Mouse (Mus musculus) midbrain, embryonic 13.5 days (tissue): ENCODE measurements around the gene Rspo1. TPM values are rescaled to one million over a fixed set of nuclear protein-coding genes. Genes with fewer than 3 reads are reported as not detected.
"Not testable (repeated sequence)": the region's sequence is repeated elsewhere in the genome, so short reads cannot be mapped to it uniquely, and the experiment has no call there.

Source experiments
- ATAC-seq: fragments of 200-750 bp; cut with Nextera tagmentation; 2 replicates; pipeline ENCODE4 v1.8.0; 2017; ENCODE audit warnings: mild to moderate bottlenecking, moderate TSS enrichment, moderate library complexity
- H3K27ac ChIP-seq: fragments of 300-500 bp; sonication (generic); 2 replicates; pipeline ENCODE4 v1.5.1; 2015; ENCODE audit warnings: inconsistent platforms, mild to moderate bottlenecking, moderate library complexity
- H3K27me3 ChIP-seq: fragments of 300-500 bp; sonication (generic); 2 replicates; pipeline ENCODE4 v1.6.1; 2015; ENCODE audit warnings: mild to moderate bottlenecking, inconsistent platforms
- H3K36me3 ChIP-seq: fragments of 300-500 bp; sonication (generic); 2 replicates; pipeline ENCODE4 v1.6.1; 2015; ENCODE audit warnings: mild to moderate bottlenecking, inconsistent platforms
- H3K4me1 ChIP-seq: fragments of 300-500 bp; sonication (generic); replicated peaks from 2 replicates; pipeline ENCODE4 v1.6.1; 2015; ENCODE audit warnings: inconsistent platforms
- H3K4me2 ChIP-seq: fragments of 300-500 bp; sonication (generic); replicated peaks from 2 replicates; pipeline ENCODE4 v1.6.1; 2015; ENCODE audit warnings: moderate library complexity, mild to moderate bottlenecking, inconsistent platforms
- H3K4me3 ChIP-seq: fragments of 300-500 bp; sonication (generic); replicated peaks from 2 replicates; pipeline ENCODE4 v1.5.1; 2015; ENCODE audit warnings: mild to moderate bottlenecking, inconsistent platforms
- H3K9ac ChIP-seq: fragments of 300-500 bp; sonication (generic); replicated peaks from 2 replicates; pipeline ENCODE4 v1.6.1; 2015; ENCODE audit warnings: mild to moderate bottlenecking, inconsistent platforms
- H3K9me3 ChIP-seq: fragments of 300-500 bp; sonication (generic); 2 replicates; pipeline ENCODE4 v1.6.1; 2016; ENCODE audit warnings: mild to moderate bottlenecking, inconsistent platforms
- WGBS: fragments of 180-500 bp; shearing (Covaris S2); methylation state at CpG from one replicate; pipeline ENCODE4 v1.1.7; 2015; 5-methylcytosine and 5-hydroxymethylcytosine counted together
- polyA plus RNA-seq: library from polyadenylated mRNA; unstranded; fragments of >200 nt; fragmentation: Nextera tagmentation; extraction: Ambion mirVana; gene quantifications from 2 replicates; pipeline ENCODE4 v1.2.1, GENCODE M21; 2015

The Rspo1 gene
- 3.5 and 7.6 TPM in 2 replicates for polyA plus RNA-seq

DNA sequence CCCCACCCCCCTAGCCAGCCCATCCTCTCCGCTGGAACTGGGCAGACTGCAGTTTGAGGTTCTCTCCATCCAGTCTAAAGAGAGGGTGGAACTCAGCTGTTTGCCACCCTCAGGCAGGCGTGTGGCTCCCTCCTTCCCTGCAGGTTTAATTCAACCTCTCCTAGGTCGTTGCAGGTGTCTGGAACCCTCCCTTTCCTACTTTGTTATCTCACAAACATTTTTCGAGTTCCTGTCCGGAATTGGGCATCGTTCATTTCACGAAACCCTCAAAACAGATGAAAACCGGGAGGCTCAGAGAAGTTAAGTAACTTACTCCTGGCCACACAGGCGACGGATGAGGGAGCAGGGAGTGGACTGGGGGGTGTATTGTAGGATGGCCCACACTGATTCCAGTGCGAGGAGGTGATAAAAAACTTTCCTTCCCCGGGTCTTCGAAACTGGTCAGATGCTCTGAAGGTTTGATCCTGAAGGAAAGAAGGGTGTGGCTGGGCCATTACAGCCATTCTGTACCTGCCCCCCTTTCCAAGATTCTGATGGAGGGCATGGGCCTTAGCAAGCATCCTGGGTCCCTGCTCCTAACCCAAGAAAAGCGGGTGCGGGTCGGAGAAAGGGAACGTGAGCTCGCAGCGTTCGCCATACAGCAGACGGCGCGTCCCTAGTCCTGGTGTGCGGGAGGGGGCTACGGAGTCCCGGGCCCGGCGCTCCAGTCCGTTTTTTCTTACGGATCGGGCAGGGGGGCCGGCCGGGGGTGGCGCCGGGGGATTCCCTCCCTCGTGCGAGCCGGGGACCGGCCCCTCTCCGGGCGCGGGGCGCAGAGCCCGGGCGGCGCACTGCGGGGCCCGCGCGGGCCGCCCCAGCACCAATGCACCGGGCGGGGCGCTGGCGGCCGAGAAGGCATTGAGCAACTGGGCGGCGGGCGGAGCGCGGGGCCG lies at the start of gene Rspo1:
Rspo1 (plus strand) TSS at position 760 of the 932 bp plus-strand sequence.
- H3K4me1 ChIP-seq, result peaks cover 46% of the 10 kb centered on the region
- H3K27me3 ChIP-seq, result peaks cover 91% of the 10 kb centered on the region
- peak; percentile 29; the same call in 1 of the 2 replicates for ATAC-seq
- 1% methylated on average over 49 of the region's 62 CpGs for WGBS
- peak within 1 kb of the TSS; percentile 42 for H3K4me3 ChIP-seq
- peak within 1 kb of the TSS; percentile 55 for H3K9ac ChIP-seq
- peak within 1 kb of the TSS; percentile 58 for H3K4me2 ChIP-seq
- no peak within 1 kb of the TSS for H3K27ac ChIP-seq
- H3K9me3 ChIP-seq, result no peaks in the 10 kb centered on the region
- H3K36me3 ChIP-seq, result no peaks in the 10 kb centered on the region

DNA sequence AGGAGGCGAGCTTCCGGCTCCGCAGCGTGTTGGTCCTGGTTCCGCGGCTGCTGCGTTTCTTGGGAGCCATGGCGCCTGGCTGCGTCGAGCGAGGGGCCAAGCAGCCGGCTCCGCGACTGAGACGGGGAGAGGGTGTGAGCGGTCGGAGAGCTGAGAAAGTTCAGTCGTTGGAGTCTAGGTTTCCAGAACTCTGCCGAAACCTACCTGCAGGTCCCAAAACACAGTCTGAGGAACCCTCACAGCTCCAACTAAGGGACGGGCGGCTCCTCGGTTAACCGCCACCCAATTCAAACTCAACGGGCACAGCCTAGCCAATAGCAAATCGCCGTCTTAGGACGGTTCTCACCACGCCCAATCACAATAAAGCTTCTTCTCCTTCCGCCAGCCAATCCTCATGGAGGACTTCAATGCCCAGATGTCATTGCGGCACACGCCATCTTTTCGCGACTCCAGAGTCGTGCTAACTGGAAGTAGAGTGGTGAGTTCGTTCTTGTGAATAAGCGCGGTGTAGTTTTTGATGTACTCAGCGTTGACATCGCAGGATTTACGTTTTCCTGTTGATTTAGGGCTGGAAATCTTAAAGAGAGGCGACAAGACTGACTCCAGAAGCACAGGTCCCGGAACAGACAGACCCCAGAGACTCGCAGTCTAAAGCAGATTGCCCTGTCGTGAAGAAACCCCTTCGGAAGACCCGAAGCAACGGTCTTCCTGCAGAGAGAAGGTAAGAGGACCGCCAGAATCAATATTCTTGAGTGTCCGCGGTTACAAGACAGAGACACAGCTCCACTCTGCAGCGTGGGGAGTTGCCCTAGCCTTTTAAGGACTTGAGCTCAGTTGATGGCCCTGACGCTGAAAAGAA lies 49.4 kb upstream of the Rspo1 start, which contains the start of gene 9930104L06Rik:
9930104L06Rik (plus strand) TSS at position 436 of the 859 bp plus-strand sequence.
- H3K27me3 ChIP-seq, result no peaks in the 10 kb centered on the region
- peak; percentile 100 for ATAC-seq
- WGBS, result under 1% methylated on average over 52 of the region's 52 CpGs
- peak within 1 kb of the TSS; percentile 84 for H3K4me3 ChIP-seq
- H3K9ac ChIP-seq, result peak within 1 kb of the TSS; percentile 80
- peaks cover 23% of the 10 kb centered on the region for H3K4me1 ChIP-seq
- peak within 1 kb of the TSS; percentile 90 for H3K4me2 ChIP-seq
- H3K27ac ChIP-seq, result no peak within 1 kb of the TSS
- H3K36me3 ChIP-seq, result peaks cover 30% of the 10 kb centered on the region
- no peaks in the 10 kb centered on the region for H3K9me3 ChIP-seq

DNA sequence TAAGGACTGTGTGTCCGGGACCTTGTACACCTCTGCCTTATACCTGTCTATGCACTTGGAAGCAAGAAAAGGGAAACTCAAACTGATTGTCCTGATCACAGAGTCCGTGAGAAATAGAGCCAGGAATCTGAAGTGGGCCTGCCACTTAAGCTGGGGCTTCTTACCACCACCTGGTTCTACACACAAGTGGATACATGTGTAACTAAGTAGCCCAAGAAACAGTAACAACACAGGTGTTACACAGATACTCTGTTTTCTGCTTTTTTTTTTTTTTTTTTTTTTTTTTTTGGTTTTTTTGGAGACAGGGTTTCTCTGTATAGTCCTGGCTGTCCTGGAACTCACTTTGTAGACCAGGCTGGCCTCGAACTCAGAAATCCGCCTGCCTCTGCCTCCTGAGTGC lies 47.0 kb upstream of the Rspo1 start, which contains the start of gene Cdca8:
Cdca8 (minus strand) TSS at position 101 of the 400 bp plus-strand sequence.
- ATAC-seq, H3K9me3 ChIP-seq, H3K27ac ChIP-seq, H3K27me3 ChIP-seq, H3K4me3 ChIP-seq, H3K9ac ChIP-seq: not testable (repeated sequence)
- Histone ChIP-seq H3K4me1 (peaks cover 23% of the 10 kb centered on the region), H3K36me3 (peaks cover 39% of the 10 kb centered on the region), H3K4me2 (peak within 1 kb of the TSS; percentile 90; the same call in 1 of the 2 replicates)
- WGBS, result 94% methylated on average over 4 of the region's 4 CpGs

DNA sequence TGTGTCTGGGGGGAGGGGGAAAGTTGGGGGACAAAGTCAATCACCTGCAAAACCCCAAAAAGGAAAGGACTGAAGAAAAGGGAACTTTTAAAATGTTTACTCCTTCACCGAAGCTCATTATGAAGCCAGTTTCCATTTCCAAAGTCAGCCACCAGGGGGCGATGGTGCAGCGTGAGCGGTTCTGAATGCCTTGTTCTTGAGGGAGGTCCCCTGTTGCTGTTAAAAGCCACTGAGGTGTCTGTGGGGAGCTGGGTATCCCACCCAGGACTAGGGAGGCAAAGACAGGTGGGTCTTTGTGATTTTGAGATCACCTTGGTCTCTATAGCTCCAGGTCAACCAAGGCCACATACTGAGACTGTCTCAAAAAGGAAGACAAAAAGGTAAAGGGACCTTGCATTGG lies 43.2 kb upstream of the Rspo1 start:
- H3K9ac ChIP-seq, result no peak overlapping the region
- no peak for ATAC-seq
- H3K27me3 ChIP-seq, result no peaks in the 10 kb centered on the region
- no peaks in the 10 kb centered on the region for H3K9me3 ChIP-seq
- H3K27ac ChIP-seq, result no peak overlapping the region
- peaks cover 39% of the 10 kb centered on the region for H3K36me3 ChIP-seq
- no peak overlapping the region for H3K4me3 ChIP-seq
- H3K4me2 ChIP-seq, result no peak overlapping the region
- peaks cover 2% of the 10 kb centered on the region; the same call in 1 of the 2 replicates for H3K4me1 ChIP-seq
- WGBS, result 9% methylated on average over 4 of the region's 4 CpGs

DNA sequence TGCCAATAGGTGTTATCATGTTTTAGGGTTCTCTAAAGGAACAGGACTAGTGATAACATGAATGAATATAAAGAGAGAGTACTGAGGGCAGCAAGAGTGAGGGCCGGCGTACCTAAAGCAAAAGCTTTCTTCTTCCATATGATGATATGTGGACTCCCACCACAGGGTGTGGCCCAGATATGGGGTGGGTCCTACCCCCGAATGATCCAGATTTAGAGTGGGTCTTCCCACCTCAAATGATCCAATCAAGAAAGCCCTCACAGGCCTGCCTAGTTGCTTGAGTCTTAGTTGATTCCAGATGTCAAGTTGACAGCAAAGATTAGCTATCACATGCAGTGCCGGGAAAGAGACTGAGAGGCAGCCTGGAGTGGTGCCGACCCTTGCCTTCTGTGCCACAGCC lies 42.4 kb upstream of the Rspo1 start:
- no peak for ATAC-seq
- Histone ChIP-seq H3K9ac (no peak overlapping the region), H3K4me1 (no peaks in the 10 kb centered on the region), H3K4me2 (no peak overlapping the region), H3K36me3 (peaks cover 34% of the 10 kb centered on the region), H3K4me3 (no peak overlapping the region), H3K9me3 (no peaks in the 10 kb centered on the region), H3K27ac (no peak overlapping the region), H3K27me3 (no peaks in the 10 kb centered on the region)
- 84% methylated on average over 5 of the region's 5 CpGs for WGBS

DNA sequence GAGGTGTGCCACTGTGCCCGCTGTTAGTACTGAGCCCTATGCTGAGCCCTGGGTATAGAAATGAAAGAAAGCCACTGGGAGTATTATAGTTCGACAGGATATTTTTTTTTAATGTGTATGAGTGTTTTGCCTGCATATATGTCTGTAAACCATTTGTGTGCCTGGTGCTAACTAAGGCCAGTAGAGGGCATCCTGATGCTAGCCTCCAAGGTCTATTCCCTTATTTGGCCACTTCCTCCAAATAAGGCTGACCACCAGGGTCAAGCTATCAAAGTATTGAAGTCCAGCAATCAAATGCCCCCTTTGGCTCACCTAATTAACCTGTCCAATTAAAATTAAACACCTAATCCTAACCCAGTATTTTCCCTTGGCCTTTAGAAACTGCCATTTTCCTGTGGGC lies 41.3 kb upstream of the Rspo1 start:
- H3K9ac ChIP-seq, result no peak overlapping the region
- H3K4me3 ChIP-seq, result no peak overlapping the region
- no peaks in the 10 kb centered on the region for H3K27me3 ChIP-seq
- no peak overlapping the region for H3K4me2 ChIP-seq
- H3K27ac ChIP-seq, result no peak overlapping the region
- ATAC-seq, result no peak
- H3K9me3 ChIP-seq, result no peaks in the 10 kb centered on the region
- H3K36me3 ChIP-seq, result peaks cover 25% of the 10 kb centered on the region
- H3K4me1 ChIP-seq, result no peaks in the 10 kb centered on the region
- 61% methylated on average over 2 of the region's 2 CpGs for WGBS

DNA sequence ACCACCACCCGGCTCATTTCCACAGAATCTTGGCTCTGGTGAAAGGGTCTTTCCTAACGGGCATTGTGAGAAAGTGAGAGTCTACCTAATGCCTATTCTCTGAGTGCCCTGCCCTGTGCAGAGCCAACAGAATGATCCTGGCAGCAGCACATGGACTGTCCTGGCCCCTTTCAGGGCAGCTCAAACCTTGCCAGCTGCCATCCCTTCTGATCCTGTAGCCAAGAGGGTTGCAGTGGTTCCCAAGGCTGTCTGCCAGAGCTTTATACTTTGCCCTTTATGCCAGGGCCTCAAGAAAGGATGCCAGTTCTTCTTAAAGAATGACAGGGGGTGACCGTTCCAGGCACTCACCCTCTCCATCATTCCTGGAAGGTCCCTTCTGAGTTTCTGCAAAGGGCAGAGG lies 36.7 kb upstream of the Rspo1 start:
- ATAC-seq, result no peak
- H3K27me3 ChIP-seq, result no peaks in the 10 kb centered on the region
- 89% methylated on average over 3 of the region's 3 CpGs for WGBS
- H3K36me3 ChIP-seq, result no peaks in the 10 kb centered on the region
- H3K27ac ChIP-seq, result no peak overlapping the region
- no peak overlapping the region for H3K9ac ChIP-seq
- H3K9me3 ChIP-seq, result no peaks in the 10 kb centered on the region
- no peak overlapping the region for H3K4me2 ChIP-seq
- no peaks in the 10 kb centered on the region for H3K4me1 ChIP-seq
- H3K4me3 ChIP-seq, result no peak overlapping the region

DNA sequence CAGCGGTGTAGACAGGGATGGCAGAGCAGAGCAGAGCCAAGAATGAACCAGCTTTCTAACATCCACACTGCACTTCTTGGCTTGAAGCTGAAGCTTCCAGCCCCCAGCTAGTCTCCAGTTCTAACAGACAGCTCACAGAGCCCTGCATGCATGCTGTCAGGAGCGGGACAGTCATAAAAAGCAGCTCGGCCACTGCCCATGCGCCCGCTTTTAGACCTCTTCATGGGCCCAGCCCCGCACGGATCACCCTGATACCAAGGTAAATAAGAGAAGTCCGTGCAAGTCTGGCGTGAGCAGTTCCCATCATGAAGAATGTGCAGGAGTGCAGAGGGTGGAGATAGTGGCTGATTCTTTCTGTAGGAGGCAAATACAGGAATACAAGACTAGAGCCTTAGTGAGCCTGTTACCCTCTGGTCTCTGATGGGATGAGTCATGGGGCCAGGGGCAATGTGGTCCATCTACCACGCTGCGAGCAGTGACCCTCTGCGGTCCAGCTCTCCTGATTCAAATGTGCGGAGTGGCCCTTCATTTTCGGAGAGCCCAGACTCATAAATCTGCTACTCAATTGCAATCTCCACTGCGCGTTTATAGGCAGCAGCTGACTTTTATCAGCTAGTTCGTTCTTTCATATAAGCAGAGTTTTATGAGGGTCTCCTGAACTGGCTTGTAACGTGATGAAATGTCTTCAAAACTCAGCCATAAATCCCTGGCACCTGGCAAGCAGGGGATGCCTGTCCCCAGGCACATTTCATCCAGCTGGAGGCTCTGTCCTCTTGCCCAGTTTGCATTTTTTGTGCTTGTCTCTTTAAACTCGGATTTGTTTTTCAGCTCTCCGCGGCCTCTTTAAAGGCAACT lies 35.8 kb upstream of the Rspo1 start:
- no peak overlapping the region for H3K9ac ChIP-seq
- H3K4me2 ChIP-seq, result no peak overlapping the region
- ATAC-seq, result no peak
- 87% methylated on average over 21 of the region's 21 CpGs for WGBS
- no peaks in the 10 kb centered on the region for H3K36me3 ChIP-seq
- H3K27me3 ChIP-seq, result no peaks in the 10 kb centered on the region
- H3K9me3 ChIP-seq, result no peaks in the 10 kb centered on the region
- H3K27ac ChIP-seq, result no peak overlapping the region
- no peaks in the 10 kb centered on the region for H3K4me1 ChIP-seq
- no peak overlapping the region for H3K4me3 ChIP-seq

DNA sequence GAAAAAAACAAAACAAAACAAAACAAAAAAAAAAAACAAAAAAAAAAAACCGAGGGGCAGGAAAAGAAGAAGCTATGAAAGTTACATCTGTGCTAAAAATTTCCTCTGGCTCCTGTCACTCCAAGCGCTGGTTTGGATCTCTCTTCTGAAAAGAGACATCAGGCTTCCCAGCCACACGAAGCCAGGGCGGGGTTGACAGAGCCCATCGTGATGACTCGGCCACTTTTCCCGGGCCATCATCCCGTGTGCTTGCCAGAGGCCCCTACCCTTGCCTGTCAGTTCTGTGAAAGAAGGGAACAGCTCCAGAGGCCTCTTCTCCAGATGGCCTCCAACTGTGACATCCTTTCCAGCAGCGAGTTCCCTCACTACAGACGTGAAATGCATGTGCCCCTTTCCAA lies 35.2 kb upstream of the Rspo1 start:
- no peaks in the 10 kb centered on the region for H3K4me1 ChIP-seq
- H3K4me2 ChIP-seq, result no peak overlapping the region
- no peak overlapping the region for H3K4me3 ChIP-seq
- H3K36me3 ChIP-seq, result no peaks in the 10 kb centered on the region
- H3K27ac ChIP-seq, result no peak overlapping the region
- H3K9ac ChIP-seq, result no peak overlapping the region
- 44% methylated on average over 10 of the region's 10 CpGs for WGBS
- ATAC-seq, result no peak
- no peaks in the 10 kb centered on the region for H3K9me3 ChIP-seq
- H3K27me3 ChIP-seq, result no peaks in the 10 kb centered on the region

DNA sequence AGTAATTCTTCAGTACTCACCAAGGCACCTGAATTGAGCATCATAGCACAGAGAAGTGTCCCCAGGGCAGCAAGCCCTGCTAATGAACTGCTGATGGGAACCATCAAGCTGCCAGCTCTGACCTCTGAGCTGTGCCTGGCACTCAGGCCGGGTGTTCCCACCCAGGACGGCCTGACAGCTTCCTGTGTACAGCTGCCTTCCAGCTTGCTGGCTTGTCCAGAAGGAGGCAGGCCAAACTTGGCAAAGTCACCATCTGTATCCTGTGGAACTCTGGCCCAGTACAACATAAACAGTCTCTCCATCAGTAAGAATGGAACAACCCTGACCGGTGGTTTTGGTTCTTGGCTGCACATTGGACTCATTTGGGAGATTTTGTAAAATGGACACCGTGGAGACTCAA lies 32.7 kb upstream of the Rspo1 start:
- no peak for ATAC-seq
- 80% methylated on average over 4 of the region's 4 CpGs for WGBS
- Histone ChIP-seq H3K36me3 (no peaks in the 10 kb centered on the region), H3K4me3 (no peak overlapping the region), H3K4me2 (no peak overlapping the region), H3K27me3 (no peaks in the 10 kb centered on the region), H3K9ac (no peak overlapping the region), H3K4me1 (no peaks in the 10 kb centered on the region), H3K27ac (no peak overlapping the region), H3K9me3 (no peaks in the 10 kb centered on the region)

DNA sequence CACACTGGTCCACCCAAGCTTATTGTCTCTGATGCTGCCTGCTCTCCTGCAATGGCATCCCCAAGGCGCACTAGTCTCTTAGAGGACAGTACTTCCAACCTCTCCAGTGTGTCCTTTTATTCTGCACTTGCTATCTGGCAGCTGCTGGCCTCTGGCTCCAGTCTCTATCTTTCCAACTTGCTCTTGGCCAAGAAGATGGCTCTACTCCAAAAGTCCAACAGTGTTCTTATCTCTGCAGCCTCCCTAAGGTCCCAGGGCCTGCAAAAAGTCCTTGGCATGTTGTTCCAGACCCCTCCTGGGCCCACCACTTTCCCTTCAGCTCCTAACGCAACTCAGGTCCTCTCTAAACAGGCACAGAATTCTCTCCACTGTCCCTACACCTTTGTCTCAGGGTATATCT lies 28.9 kb upstream of the Rspo1 start:
- Histone ChIP-seq H3K4me1 (no peaks in the 10 kb centered on the region), H3K27ac (no peak overlapping the region), H3K4me2 (no peak overlapping the region), H3K36me3 (no peaks in the 10 kb centered on the region), H3K9ac (no peak overlapping the region), H3K9me3 (no peaks in the 10 kb centered on the region), H3K4me3 (no peak overlapping the region), H3K27me3 (no peaks in the 10 kb centered on the region)
- ATAC-seq, result no peak
- 86% methylated on average over 2 of the region's 2 CpGs for WGBS
